Mouse (Mus musculus): ENCODE measurements around the gene Gpatch3. TPM values are rescaled to one million over a fixed set of nuclear protein-coding genes. Genes with fewer than 3 reads are reported as not detected.

Gene Gpatch3
- total RNA-seq (2021): 1 to 10 TPM; 8.5 to 8.7 TPM
- long read RNA-seq, experiment 1, transcript Gpatch3-201 (7 exons, 2,004 nt): major isoform, 8 of 9 reads
- long read RNA-seq, experiment 1, partial matches to known transcripts: 0 of 9 reads
- long read RNA-seq, experiment 1, other reads (novel, unspliced or antisense): 1 of 9 reads
- long read RNA-seq, experiment 2, partial matches to known transcripts: 0 of 7 reads
- long read RNA-seq, experiment 2, other reads (novel, unspliced or antisense): 5 of 7 reads

GRCm38 (mm10) chr4:133574070-133574842 is at the start of gene Gpatch3:
Gpatch3 (plus strand) TSS chr4:133574745.
- intact Hi-C loops (cut with DNase I): no loop called here
- H3K27ac ChIP-seq: peak within 1 kb of the TSS; percentile 58

GRCm38 (mm10) chr4:133527788-133528187 is 46.8 kb upstream of the Gpatch3 start:
- no peak overlapping the region for H3K4me3 ChIP-seq
- DNase-seq (ENCODE audit: extremely low spot score in 1 of 2, low spot score in 2 of 2): no peak
- H3K27ac ChIP-seq: no peak overlapping the region
- TF ChIP-seq CTCF (IDR thresholded peaks at IDR 0.05): no peak
- intact Hi-C loops (cut with DNase I): no loop called here

More at GRCm38 (mm10) chr4:133574070-133574842, at the start of gene Gpatch3:
- H3K4me3 ChIP-seq: peak within 1 kb of the TSS; percentile 60
- peak; percentile 23; the same call in 1 of the 2 replicates for TF ChIP-seq CTCF (IDR thresholded peaks at IDR 0.05)
- DNase-seq (ENCODE audit: extremely low spot score in 1 of 2, low spot score in 2 of 2): peak; percentile 89

GRCm38 (mm10) chr4:133532777-133533176 is 41.8 kb upstream of the Gpatch3 start:
- no peak for TF ChIP-seq CTCF (IDR thresholded peaks at IDR 0.05)
- intact Hi-C loops (cut with DNase I): no loop called here
- Histone ChIP-seq H3K4me3 (no peak overlapping the region), H3K27ac (no peak overlapping the region)
- no peak for DNase-seq (ENCODE audit: extremely low spot score in 1 of 2, low spot score in 2 of 2)

GRCm38 (mm10) chr4:133536081-133536480 is 38.5 kb upstream of the Gpatch3 start:
- intact Hi-C loops (cut with DNase I): no loop called here
- TF ChIP-seq CTCF (IDR thresholded peaks at IDR 0.05): no peak
- Histone ChIP-seq H3K4me3 (no peak overlapping the region), H3K27ac (no peak overlapping the region)
- no peak for DNase-seq (ENCODE audit: extremely low spot score in 1 of 2, low spot score in 2 of 2)

- no peak for DNase-seq (ENCODE audit: extremely low spot score in 1 of 2, low spot score in 2 of 2)
- intact Hi-C loops (cut with DNase I): no loop called here
- H3K27ac ChIP-seq: no peak overlapping the region
- H3K4me3 ChIP-seq: no peak overlapping the region
- TF ChIP-seq CTCF (IDR thresholded peaks at IDR 0.05): no peak
Observed at GRCm38 (mm10) chr4:133536652-133537051, 37.9 kb upstream of the Gpatch3 start.

- H3K27ac ChIP-seq: peak within 1 kb of the TSS; percentile 87
- no peak for TF ChIP-seq CTCF (IDR thresholded peaks at IDR 0.05)
- intact Hi-C loops (cut with DNase I): no loop called here
- DNase-seq (ENCODE audit: extremely low spot score in 1 of 2, low spot score in 2 of 2): peak; percentile 94
- H3K4me3 ChIP-seq: peak within 1 kb of the TSS; percentile 97
Observed at GRCm38 (mm10) chr4:133545272-133546231, 29.0 kb upstream of the Gpatch3 start, which contains the start of gene Nudc. Nudc (minus strand) TSS chr4:133545996.

- no peak for TF ChIP-seq CTCF (IDR thresholded peaks at IDR 0.05)
- DNase-seq (ENCODE audit: extremely low spot score in 1 of 2, low spot score in 2 of 2): no peak
- no peak overlapping the region for H3K27ac ChIP-seq
- H3K4me3 ChIP-seq: no peak overlapping the region
- intact Hi-C loops (cut with DNase I): no loop called here
Observed at GRCm38 (mm10) chr4:133552029-133552428, 22.5 kb upstream of the Gpatch3 start.

- no peak for TF ChIP-seq CTCF (IDR thresholded peaks at IDR 0.05)
- no peak for DNase-seq (ENCODE audit: extremely low spot score in 1 of 2, low spot score in 2 of 2)
- Histone ChIP-seq H3K27ac (no peak within 1 kb of the TSS), H3K4me3 (no peak within 1 kb of the TSS)
- intact Hi-C loops (cut with DNase I): no loop called here
Observed at GRCm38 (mm10) chr4:133552768-133553447, 21.6 kb upstream of the Gpatch3 start, which contains the start of gene Nr0b2. Nr0b2 (plus strand) TSS chr4:133553376.

- Histone ChIP-seq H3K4me3 (no peak overlapping the region), H3K27ac (no peak overlapping the region)
- DNase-seq (ENCODE audit: extremely low spot score in 1 of 2, low spot score in 2 of 2): no peak
- intact Hi-C loops (cut with DNase I): no loop called here
- TF ChIP-seq CTCF (IDR thresholded peaks at IDR 0.05): no peak
Observed at GRCm38 (mm10) chr4:133553448-133554330, 20.9 kb upstream of the Gpatch3 start.

GRCm38 (mm10) chr4:133557041-133557717 is 17.4 kb upstream of the Gpatch3 start:
- H3K4me3 ChIP-seq: no peak overlapping the region
- intact Hi-C loops (cut with DNase I): no loop called here
- H3K27ac ChIP-seq: no peak overlapping the region
- TF ChIP-seq CTCF (IDR thresholded peaks at IDR 0.05): no peak
- DNase-seq (ENCODE audit: extremely low spot score in 1 of 2, low spot score in 2 of 2): no peak
